Mouse (Mus musculus): ENCODE results near the gene Rnase1. TPM values are rescaled to one million over a fixed set of nuclear protein-coding genes. Genes with fewer than 3 reads are reported as not detected.

The Rnase1 gene
- 13.9 and 17.8 TPM in 2 replicates for polyA plus RNA-seq (2012; rRNA removed)

DNA sequence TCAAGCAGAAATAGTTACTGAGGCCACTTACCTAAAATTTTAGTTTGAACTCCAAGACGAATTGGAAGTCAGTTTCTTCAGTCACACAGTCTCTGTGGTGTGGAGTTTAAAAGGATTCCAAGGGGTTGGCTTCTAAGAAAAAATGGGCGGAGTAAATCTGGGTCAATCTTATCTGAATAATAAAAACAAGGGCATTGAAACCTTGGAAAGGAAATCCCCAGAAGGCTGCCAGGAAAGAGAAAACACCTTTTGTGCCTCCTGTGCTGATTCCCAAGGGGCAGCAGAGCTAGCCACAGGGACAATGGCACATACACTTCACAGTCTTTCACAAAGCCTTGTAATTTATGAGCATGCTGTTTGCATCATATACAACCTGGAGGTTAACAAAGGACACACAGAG, at the start of gene Rnase1:
Gene Rnase1, minus strand, starts transcription at position 101 of the 400 bp plus-strand sequence.

DNA sequence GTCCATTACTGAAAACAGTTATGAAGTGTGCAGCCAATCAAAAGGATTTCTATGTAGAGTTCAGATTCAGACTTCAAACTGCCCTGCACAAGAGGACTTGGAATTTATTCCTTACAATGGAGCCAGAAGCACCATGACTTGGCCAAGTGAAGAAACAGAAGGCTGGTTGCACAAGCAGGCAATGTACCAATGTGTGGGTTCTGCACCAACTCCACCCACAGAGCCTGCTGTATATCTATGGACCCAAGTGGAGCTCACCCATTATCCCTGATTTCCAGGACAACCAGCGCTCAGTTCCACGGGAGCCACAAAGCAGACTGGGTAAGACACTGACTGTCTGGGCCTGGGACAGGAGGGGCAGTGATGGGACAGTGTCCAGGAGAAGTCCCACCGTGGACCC, 15.4 kb upstream of the Rnase1 start, which contains the start of gene Rnase2b:
Gene Rnase2b, plus strand, starts transcription at position 285 of the 400 bp plus-strand sequence.

DNA sequence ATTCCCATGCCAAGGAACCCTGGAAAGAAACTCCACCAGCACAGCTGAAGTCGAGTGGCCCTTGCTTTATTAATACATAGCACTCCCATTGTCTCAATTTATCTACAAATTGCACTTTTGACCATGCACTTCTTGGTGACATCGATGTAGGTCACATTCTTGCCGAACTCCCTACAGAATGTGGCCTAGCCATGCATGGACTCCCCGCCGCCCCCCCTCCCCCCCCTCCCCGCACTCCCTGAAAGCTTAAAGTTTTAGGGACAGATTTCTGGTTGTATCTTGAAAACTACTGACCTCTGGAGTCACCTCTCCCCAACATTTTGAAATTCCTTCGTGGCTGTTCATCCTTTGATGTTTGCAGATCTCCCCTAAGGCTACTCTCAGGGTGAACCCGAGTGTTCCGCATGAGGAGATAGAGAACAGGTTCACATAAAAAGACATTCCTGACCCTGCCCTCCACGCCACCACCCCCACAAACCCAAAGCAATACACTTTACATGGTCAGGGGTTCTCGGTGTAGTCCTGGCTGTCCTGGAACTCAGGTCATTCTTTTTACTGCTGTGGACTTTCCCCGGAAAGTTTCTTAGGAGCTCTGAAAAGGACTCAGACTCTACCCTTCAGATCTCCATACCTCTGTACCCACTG, 32.5 kb downstream of the Rnase1 start, which contains the start of gene Eddm3b:
Gene Eddm3b, plus strand, starts transcription at position 511 of the 645 bp plus-strand sequence.

Other genes with a start within 250 kb of the Rnase1 start
- 0.65 and 0.79 TPM in 2 replicates for gene Klhl33, start 249.3 kb downstream of the Rnase1 start, polyA plus RNA-seq (2012; rRNA removed)
- 37.8 and 96.3 TPM in 2 replicates for gene Osgep, start 221.9 kb downstream of the Rnase1 start, polyA plus RNA-seq (2012; rRNA removed)
- 7.8 and 10.9 TPM in 2 replicates for gene Apex1, start 221.8 kb downstream of the Rnase1 start, polyA plus RNA-seq (2012; rRNA removed)
- 27.9 and 42.4 TPM in 2 replicates for gene Pip4p1, start 215.9 kb downstream of the Rnase1 start, polyA plus RNA-seq (2012; rRNA removed)
- gene Pnp, start 215.7 kb downstream of the Rnase1 start, polyA plus RNA-seq (2012; rRNA removed): 6.5 and 7.3 TPM in 2 replicates
- gene Gm49342, start 202.3 kb downstream of the Rnase1 start, polyA plus RNA-seq (2012; rRNA removed): not detected in 2 replicates
- gene Pnp2, start 190.8 kb downstream of the Rnase1 start, polyA plus RNA-seq (2012; rRNA removed): 0.14 TPM in 1 of 2 replicates, not detected in the other
- 0.40 TPM in 1 of 2 replicates, not detected in the other for gene Rnase10, start 139.0 kb downstream of the Rnase1 start, polyA plus RNA-seq (2012; rRNA removed)
- 0.19 TPM in 1 of 2 replicates, not detected in the other for gene Rnase9, start 104.9 kb downstream of the Rnase1 start, polyA plus RNA-seq (2012; rRNA removed)
- gene Rnase11, start 96.6 kb downstream of the Rnase1 start, polyA plus RNA-seq (2012; rRNA removed): not detected in 2 replicates
- gene Rnase12, start 89.1 kb downstream of the Rnase1 start, polyA plus RNA-seq (2012; rRNA removed): 0.28 TPM in 1 of 2 replicates, not detected in the other
- not detected in 2 replicates for gene Olfr750, start 72.3 kb downstream of the Rnase1 start, polyA plus RNA-seq (2012; rRNA removed)
- gene Rnase4, start 55.7 kb downstream of the Rnase1 start, polyA plus RNA-seq (2012; rRNA removed): 79.4 and 84.2 TPM in 2 replicates
- gene Ang, start 55.6 kb downstream of the Rnase1 start, polyA plus RNA-seq (2012; rRNA removed): 19.2 and 19.3 TPM in 2 replicates
- 0.06 TPM in 1 of 2 replicates, not detected in the other for gene Eddm3b, start 32.4 kb downstream of the Rnase1 start, polyA plus RNA-seq (2012; rRNA removed)
- gene Rnase6, start 22.9 kb downstream of the Rnase1 start, polyA plus RNA-seq (2012; rRNA removed): 0.44 and 1.2 TPM in 2 replicates
- 0.10 and 0.35 TPM in 2 replicates for gene Rnase2b, start 15.5 kb upstream of the Rnase1 start, polyA plus RNA-seq (2012; rRNA removed)
- gene Ang2, start 52.4 kb upstream of the Rnase1 start, polyA plus RNA-seq (2012; rRNA removed): not detected in 2 replicates
- not detected in 2 replicates for gene Ear14, start 56.6 kb upstream of the Rnase1 start, polyA plus RNA-seq (2012; rRNA removed)
- 2.3 and 9.4 TPM in 2 replicates for gene Rnase2a, start 109.3 kb upstream of the Rnase1 start, polyA plus RNA-seq (2012; rRNA removed)
- not detected in 2 replicates for gene Gm7247, start 215.0 kb upstream of the Rnase1 start, polyA plus RNA-seq (2012; rRNA removed)

Measured in stomach, adult 2 months (tissue).